Mouse (Mus musculus): ENCODE measurements around the gene Olfr1161. TPM values are rescaled to one million over a fixed set of nuclear protein-coding genes. Genes with fewer than 3 reads are reported as not detected.

Gene Olfr1161
- not detected in 2 replicates for polyA plus RNA-seq (2012; ENCODE audit: low replicate concordance)

DNA sequence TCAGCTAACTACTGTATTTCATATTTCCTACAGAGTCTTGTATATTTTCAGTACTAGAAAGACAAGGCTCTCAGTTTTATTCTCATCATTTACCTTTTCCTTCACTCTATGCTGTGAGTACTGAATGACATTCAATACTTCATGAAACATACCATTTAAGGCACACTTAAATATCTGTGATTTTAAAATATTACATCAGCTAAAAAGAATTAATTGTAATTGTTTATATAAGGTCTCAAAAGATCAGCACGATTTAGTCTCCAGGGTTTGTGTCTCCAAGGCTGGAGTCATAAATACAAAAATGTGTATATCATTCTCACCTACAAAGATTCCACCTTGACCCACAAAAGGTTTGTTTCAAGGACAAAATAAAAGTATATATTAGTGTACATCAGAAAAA is at the start of gene Olfr1161:
Gene Olfr1161, plus strand, starts transcription at position 301 of the 400 bp plus-strand sequence.

GRCm38 (mm10) chr2:87974563-87974962 is 48.0 kb upstream of the Olfr1161 start, which contains the start of gene Olfr74:
Olfr74 (minus strand) TSS chr2:87974663.

DNA sequence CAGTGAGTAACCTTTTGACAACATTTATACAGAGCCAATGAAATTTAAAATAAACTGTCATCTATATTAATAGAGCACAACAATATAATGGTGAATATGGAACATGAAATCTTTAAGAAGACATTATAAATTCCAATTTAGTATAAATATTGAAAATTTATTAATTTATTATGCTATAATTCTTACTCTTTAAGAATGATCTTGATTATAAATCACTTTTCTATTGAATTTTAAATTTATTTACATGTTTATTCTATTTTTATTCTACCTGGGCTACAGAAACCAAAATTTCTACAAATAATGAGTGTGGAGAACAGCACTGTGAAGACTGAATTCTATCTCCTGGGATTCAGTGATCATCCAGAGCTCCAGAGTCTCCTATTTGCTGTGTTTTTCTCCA is 32.8 kb upstream of the Olfr1161 start, which contains the start of gene Olfr1158:
Gene Olfr1158, plus strand, starts transcription at position 301 of the 400 bp plus-strand sequence.

DNA sequence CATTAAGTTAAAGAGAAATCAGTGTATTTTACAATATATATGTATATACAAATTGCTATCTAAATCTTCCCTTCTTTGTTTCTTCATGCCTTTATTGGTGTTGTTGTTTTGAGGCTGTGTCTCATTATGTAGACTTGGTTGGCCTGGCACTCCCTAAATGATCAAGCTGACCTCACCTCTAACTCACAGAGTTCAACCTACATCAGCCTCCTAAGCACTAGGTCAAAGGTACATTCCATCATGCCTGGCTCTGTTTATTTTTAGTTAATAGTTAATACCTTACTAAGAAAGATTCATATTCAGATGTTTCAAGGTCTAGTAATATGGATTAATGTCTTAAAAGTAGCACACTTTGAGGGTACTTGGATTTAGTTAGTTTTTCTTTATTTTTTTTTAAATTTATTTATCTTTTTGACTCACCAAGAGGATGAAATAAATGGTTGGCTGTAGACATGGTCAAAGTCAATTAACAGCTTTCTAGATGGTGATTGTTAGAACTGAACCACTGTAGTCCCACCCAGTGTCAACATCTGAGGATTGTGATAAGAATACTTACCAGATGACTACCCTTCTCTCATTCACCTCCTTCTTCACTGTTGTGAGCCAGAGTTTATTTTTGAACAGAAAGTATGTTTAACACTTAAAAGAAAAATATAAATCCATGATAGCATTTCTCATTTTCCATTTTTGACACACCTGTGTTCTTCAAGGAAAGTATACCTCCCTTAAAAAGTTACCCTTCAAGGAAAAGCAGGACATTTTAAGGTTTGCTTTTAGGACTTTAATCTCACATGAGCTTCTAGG is 14.9 kb upstream of the Olfr1161 start, which contains the start of gene Olfr1160:
Gene Olfr1160, minus strand, starts transcription at position 754 of the 804 bp plus-strand sequence.

GRCm38 (mm10) chr2:88037599-88037998 is 15.0 kb downstream of the Olfr1161 start, which contains the start of gene Olfr73:
Olfr73 (minus strand) TSS chr2:88037699.

DNA sequence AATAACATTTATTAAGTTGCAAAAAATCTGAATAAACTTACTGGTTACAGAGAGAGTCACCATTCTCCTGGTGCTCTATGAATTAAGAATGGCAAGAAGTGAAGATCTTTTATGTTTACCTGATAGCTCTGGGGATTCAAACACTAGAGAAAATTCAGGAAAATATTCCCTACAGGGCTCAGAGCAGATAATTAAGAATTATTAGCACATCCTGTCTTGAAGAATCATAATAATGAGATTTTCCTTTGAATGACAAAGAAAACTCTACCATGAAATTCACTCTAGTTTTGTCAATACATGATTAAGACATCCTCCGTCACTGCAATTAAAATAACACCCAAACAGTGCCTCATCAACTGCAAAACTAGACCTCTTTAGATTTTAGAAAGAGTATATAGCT is 28.5 kb downstream of the Olfr1161 start, which contains the start of gene Olfr1162:
Gene Olfr1162, minus strand, starts transcription at position 101 of the 400 bp plus-strand sequence.

DNA sequence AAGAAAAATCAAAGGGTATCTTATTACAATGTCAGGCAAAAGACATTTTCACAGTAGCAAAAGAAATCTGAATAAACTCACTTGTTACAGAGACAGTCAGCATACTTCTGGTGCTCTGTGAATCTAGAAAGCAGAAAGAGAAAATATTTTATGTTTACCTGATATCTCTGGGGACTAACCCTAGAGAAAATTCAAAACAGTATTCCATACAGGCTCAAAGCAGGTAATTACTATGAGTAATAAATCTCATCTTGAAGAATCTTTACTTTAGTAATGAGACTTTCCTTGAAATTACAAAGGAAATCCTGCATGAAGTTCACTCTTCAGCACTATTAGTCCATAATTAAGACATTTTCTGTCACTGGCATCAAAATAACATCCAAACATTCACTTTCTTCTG is 49.2 kb downstream of the Olfr1161 start, which contains the start of gene Olfr1163:
Gene Olfr1163, minus strand, starts transcription at position 101 of the 400 bp plus-strand sequence.

Other genes starting within 250 kb of the Olfr1161 start
- gene Olfr152, start 243.3 kb upstream of the Olfr1161 start, polyA plus RNA-seq (2012; ENCODE audit: low replicate concordance), result not detected in 2 replicates
- gene Olfr1143, start 222.2 kb upstream of the Olfr1161 start, polyA plus RNA-seq (2012; ENCODE audit: low replicate concordance), result not detected in 2 replicates
- not detected in 2 replicates for gene Olfr1145, start 213.0 kb upstream of the Olfr1161 start, polyA plus RNA-seq (2012; ENCODE audit: low replicate concordance)
- not detected in 2 replicates for gene Olfr1148, start 192.2 kb upstream of the Olfr1161 start, polyA plus RNA-seq (2012; ENCODE audit: low replicate concordance)
- not detected in 2 replicates for gene Olfr1150-ps1, start 178.8 kb upstream of the Olfr1161 start, polyA plus RNA-seq (2012; ENCODE audit: low replicate concordance)
- gene Olfr1151, start 166.9 kb upstream of the Olfr1161 start, polyA plus RNA-seq (2012; ENCODE audit: low replicate concordance), result not detected in 2 replicates
- gene Olfr1152, start 156.3 kb upstream of the Olfr1161 start, polyA plus RNA-seq (2012; ENCODE audit: low replicate concordance), result not detected in 2 replicates
- gene Olfr1153, start 127.8 kb upstream of the Olfr1161 start, polyA plus RNA-seq (2012; ENCODE audit: low replicate concordance), result 0.12 TPM in 1 of 2 replicates, not detected in the other
- gene Olfr1154, start 117.6 kb upstream of the Olfr1161 start, polyA plus RNA-seq (2012; ENCODE audit: low replicate concordance), result not detected in 2 replicates
- gene Olfr1155, start 77.6 kb upstream of the Olfr1161 start, polyA plus RNA-seq (2012; ENCODE audit: low replicate concordance), result not detected in 2 replicates
- not detected in 2 replicates for gene Olfr1156, start 69.7 kb upstream of the Olfr1161 start, polyA plus RNA-seq (2012; ENCODE audit: low replicate concordance)
- not detected in 2 replicates for gene Olfr1157, start 54.5 kb upstream of the Olfr1161 start, polyA plus RNA-seq (2012; ENCODE audit: low replicate concordance)
- gene Olfr74, start 48.1 kb upstream of the Olfr1161 start, polyA plus RNA-seq (2012; ENCODE audit: low replicate concordance), result not detected in 2 replicates
- gene Olfr1158, start 32.7 kb upstream of the Olfr1161 start, polyA plus RNA-seq (2012; ENCODE audit: low replicate concordance), result not detected in 2 replicates
- not detected in 2 replicates for gene Olfr1160, start 14.5 kb upstream of the Olfr1161 start, polyA plus RNA-seq (2012; ENCODE audit: low replicate concordance)
- gene Olfr73, start 14.9 kb downstream of the Olfr1161 start, polyA plus RNA-seq (2012; ENCODE audit: low replicate concordance), result not detected in 2 replicates
- not detected in 2 replicates for gene Olfr1162, start 28.4 kb downstream of the Olfr1161 start, polyA plus RNA-seq (2012; ENCODE audit: low replicate concordance)
- not detected in 2 replicates for gene Olfr1163, start 49.1 kb downstream of the Olfr1161 start, polyA plus RNA-seq (2012; ENCODE audit: low replicate concordance)
- gene Olfr1164, start 71.2 kb downstream of the Olfr1161 start, polyA plus RNA-seq (2012; ENCODE audit: low replicate concordance), result not detected in 2 replicates
- not detected in 2 replicates for gene Olfr1166, start 105.5 kb downstream of the Olfr1161 start, polyA plus RNA-seq (2012; ENCODE audit: low replicate concordance)
- gene Olfr1167, start 132.4 kb downstream of the Olfr1161 start, polyA plus RNA-seq (2012; ENCODE audit: low replicate concordance), result not detected in 2 replicates
- not detected in 2 replicates for gene Olfr1168, start 159.1 kb downstream of the Olfr1161 start, polyA plus RNA-seq (2012; ENCODE audit: low replicate concordance)
- not detected in 2 replicates for gene Olfr1170, start 205.6 kb downstream of the Olfr1161 start, polyA plus RNA-seq (2012; ENCODE audit: low replicate concordance)